Mouse (Mus musculus): ENCODE measurements around the gene Lekr1. TPM values are rescaled to one million over a fixed set of nuclear protein-coding genes. Genes with fewer than 3 reads are reported as not detected.

The Lekr1 gene
- polyA plus RNA-seq, 1 experiment, result not detected

- H3K4me3 ChIP-seq (ENCODE audit: insufficient read depth, low read depth, low read length), result no peak overlapping the region
- H3K4me1 ChIP-seq (ENCODE audit: control insufficient read depth, insufficient read depth, low read length), result no peaks in the 10 kb centered on the region
- TF ChIP-seq CTCF (IDR thresholded peaks at IDR 0.05; ENCODE audit: insufficient read depth, low read depth, low read length) (no peak), POLR2A (IDR thresholded peaks at IDR 0.05; ENCODE audit: insufficient read depth, low read depth, low read length) (no peak)
- WGBS, result 91% methylated on average over 9 of the region's 9 CpGs
- H3K27ac ChIP-seq (ENCODE audit: insufficient read depth, low read depth, low read length), result no peak overlapping the region
Observed at GRCm38 (mm10) chr3:65629565-65630112, 36.4 kb upstream of the Lekr1 start.

- Histone ChIP-seq H3K4me3 (ENCODE audit: insufficient read depth, low read depth, low read length) (no peak overlapping the region), H3K27ac (ENCODE audit: insufficient read depth, low read depth, low read length) (no peak overlapping the region), H3K4me1 (ENCODE audit: control insufficient read depth, insufficient read depth, low read length) (no peaks in the 10 kb centered on the region)
- 61% methylated on average over 4 of the region's 4 CpGs for WGBS
- TF ChIP-seq POLR2A (IDR thresholded peaks at IDR 0.05; ENCODE audit: insufficient read depth, low read depth, low read length) (no peak), CTCF (IDR thresholded peaks at IDR 0.05; ENCODE audit: insufficient read depth, low read depth, low read length) (no peak)
Observed at GRCm38 (mm10) chr3:65633604-65634003, 32.4 kb upstream of the Lekr1 start.

- Histone ChIP-seq H3K4me3 (ENCODE audit: insufficient read depth, low read depth, low read length) (no peak overlapping the region), H3K27ac (ENCODE audit: insufficient read depth, low read depth, low read length) (peak overlapping the region; percentile 25; the same call in 1 of the 2 replicates), H3K4me1 (ENCODE audit: control insufficient read depth, insufficient read depth, low read length) (no peaks in the 10 kb centered on the region)
- WGBS, result 28% methylated on average over 9 of the region's 9 CpGs
- TF ChIP-seq POLR2A (IDR thresholded peaks at IDR 0.05; ENCODE audit: insufficient read depth, low read depth, low read length) (no peak), CTCF (IDR thresholded peaks at IDR 0.05; ENCODE audit: insufficient read depth, low read depth, low read length) (no peak)
Observed at GRCm38 (mm10) chr3:65635983-65636382, 30.0 kb upstream of the Lekr1 start.

- no peak overlapping the region for H3K27ac ChIP-seq (ENCODE audit: insufficient read depth, low read depth, low read length)
- no peaks in the 10 kb centered on the region for H3K4me1 ChIP-seq (ENCODE audit: control insufficient read depth, insufficient read depth, low read length)
- WGBS, result 56% methylated on average over 7 of the region's 7 CpGs
- TF ChIP-seq POLR2A (IDR thresholded peaks at IDR 0.05; ENCODE audit: insufficient read depth, low read depth, low read length), result no peak
- no peak for TF ChIP-seq CTCF (IDR thresholded peaks at IDR 0.05; ENCODE audit: insufficient read depth, low read depth, low read length)
- no peak overlapping the region for H3K4me3 ChIP-seq (ENCODE audit: insufficient read depth, low read depth, low read length)
Observed at GRCm38 (mm10) chr3:65637313-65637712, 28.7 kb upstream of the Lekr1 start.

GRCm38 (mm10) chr3:65638896-65639295 lies 27.1 kb upstream of the Lekr1 start:
- TF ChIP-seq CTCF (IDR thresholded peaks at IDR 0.05; ENCODE audit: insufficient read depth, low read depth, low read length), result no peak
- TF ChIP-seq POLR2A (IDR thresholded peaks at IDR 0.05; ENCODE audit: insufficient read depth, low read depth, low read length), result no peak
- no peaks in the 10 kb centered on the region for H3K4me1 ChIP-seq (ENCODE audit: control insufficient read depth, insufficient read depth, low read length)
- WGBS, result 93% methylated on average over 11 of the region's 11 CpGs
- H3K4me3 ChIP-seq (ENCODE audit: insufficient read depth, low read depth, low read length), result no peak overlapping the region
- no peak overlapping the region for H3K27ac ChIP-seq (ENCODE audit: insufficient read depth, low read depth, low read length)

- Histone ChIP-seq H3K27ac (ENCODE audit: insufficient read depth, low read depth, low read length) (no peak overlapping the region), H3K4me3 (ENCODE audit: insufficient read depth, low read depth, low read length) (no peak overlapping the region), H3K4me1 (ENCODE audit: control insufficient read depth, insufficient read depth, low read length) (no peaks in the 10 kb centered on the region)
- TF ChIP-seq CTCF (IDR thresholded peaks at IDR 0.05; ENCODE audit: insufficient read depth, low read depth, low read length) (no peak), POLR2A (IDR thresholded peaks at IDR 0.05; ENCODE audit: insufficient read depth, low read depth, low read length) (no peak)
- 89% methylated on average over 5 of the region's 5 CpGs for WGBS
Observed at GRCm38 (mm10) chr3:65639454-65640014, 26.5 kb upstream of the Lekr1 start.

GRCm38 (mm10) chr3:65642959-65643358 lies 23.1 kb upstream of the Lekr1 start:
- no peak overlapping the region for H3K4me3 ChIP-seq (ENCODE audit: insufficient read depth, low read depth, low read length)
- TF ChIP-seq POLR2A (IDR thresholded peaks at IDR 0.05; ENCODE audit: insufficient read depth, low read depth, low read length) (no peak), CTCF (IDR thresholded peaks at IDR 0.05; ENCODE audit: insufficient read depth, low read depth, low read length) (no peak)
- no peak overlapping the region for H3K27ac ChIP-seq (ENCODE audit: insufficient read depth, low read depth, low read length)
- WGBS, result 82% methylated on average over 2 of the region's 2 CpGs
- no peaks in the 10 kb centered on the region for H3K4me1 ChIP-seq (ENCODE audit: control insufficient read depth, insufficient read depth, low read length)

- no peak overlapping the region for H3K27ac ChIP-seq (ENCODE audit: insufficient read depth, low read depth, low read length)
- H3K4me3 ChIP-seq (ENCODE audit: insufficient read depth, low read depth, low read length), result no peak overlapping the region
- WGBS, result 100% methylated on average over 1 of the region's 1 CpGs
- TF ChIP-seq POLR2A (IDR thresholded peaks at IDR 0.05; ENCODE audit: insufficient read depth, low read depth, low read length), result no peak
- TF ChIP-seq CTCF (IDR thresholded peaks at IDR 0.05; ENCODE audit: insufficient read depth, low read depth, low read length), result no peak
- H3K4me1 ChIP-seq (ENCODE audit: control insufficient read depth, insufficient read depth, low read length), result no peaks in the 10 kb centered on the region
Observed at GRCm38 (mm10) chr3:65643654-65644053, 22.4 kb upstream of the Lekr1 start.

- H3K4me1 ChIP-seq (ENCODE audit: control insufficient read depth, insufficient read depth, low read length), result no peaks in the 10 kb centered on the region
- no peak overlapping the region for H3K27ac ChIP-seq (ENCODE audit: insufficient read depth, low read depth, low read length)
- H3K4me3 ChIP-seq (ENCODE audit: insufficient read depth, low read depth, low read length), result no peak overlapping the region
- WGBS, result 86% methylated on average over 8 of the region's 8 CpGs
- TF ChIP-seq POLR2A (IDR thresholded peaks at IDR 0.05; ENCODE audit: insufficient read depth, low read depth, low read length) (no peak), CTCF (IDR thresholded peaks at IDR 0.05; ENCODE audit: insufficient read depth, low read depth, low read length) (no peak)
Observed at GRCm38 (mm10) chr3:65647592-65647991, 18.4 kb upstream of the Lekr1 start.

All from olfactory bulb, adult 2 months (tissue).